Mouse (Mus musculus): ENCODE results near the gene Tmem117. TPM values are rescaled to one million over a fixed set of nuclear protein-coding genes. Genes with fewer than 3 reads are reported as not detected.

Tmem117 gene
- polyA plus RNA-seq, 1 experiment from 2014 or later, result 0.94 TPM

- Histone ChIP-seq H3K4me1 (ENCODE audit: control insufficient read depth, insufficient read depth, low read length) (no peaks in the 10 kb centered on the region), H3K9ac (ENCODE audit: low read depth, low read length) (no peak overlapping the region), H3K4me2 (no peak overlapping the region), H3K27ac (ENCODE audit: low read depth, low read length) (no peak overlapping the region), H3K27me3 (ENCODE audit: control insufficient read depth, insufficient read depth, low read length) (no peaks in the 10 kb centered on the region), H3K4me3 (ENCODE audit: low read depth, low read length) (no peak overlapping the region), H3K36me3 (ENCODE audit: control insufficient read depth, insufficient read depth, low read length) (no peaks in the 10 kb centered on the region), H3K9me3 (replicated peaks; ENCODE audit: control insufficient read depth, low read length) (no peaks in the 10 kb centered on the region)
- ATAC-seq (replicated peaks; ENCODE audit: insufficient number of reproducible peaks, low FRiP score, low TSS enrichment), result no peak
- 33% methylated on average over 4 of the region's 4 CpGs for WGBS (ENCODE audit: insufficient replicate concordance)
These were observed 140.2 kb downstream of the Tmem117 start for GRCm38 (mm10) chr15:94769227-94769626.

- 84% methylated on average over 7 of the region's 7 CpGs for WGBS (ENCODE audit: insufficient replicate concordance)
- Histone ChIP-seq H3K27me3 (ENCODE audit: control insufficient read depth, insufficient read depth, low read length) (no peaks in the 10 kb centered on the region), H3K4me3 (ENCODE audit: low read depth, low read length) (no peak overlapping the region), H3K27ac (ENCODE audit: low read depth, low read length) (no peak overlapping the region), H3K9me3 (replicated peaks; ENCODE audit: control insufficient read depth, low read length) (no peaks in the 10 kb centered on the region), H3K36me3 (ENCODE audit: control insufficient read depth, insufficient read depth, low read length) (no peaks in the 10 kb centered on the region), H3K9ac (ENCODE audit: low read depth, low read length) (no peak overlapping the region), H3K4me1 (ENCODE audit: control insufficient read depth, insufficient read depth, low read length) (no peaks in the 10 kb centered on the region), H3K4me2 (no peak overlapping the region)
- no peak for ATAC-seq (replicated peaks; ENCODE audit: insufficient number of reproducible peaks, low FRiP score, low TSS enrichment)
These were observed 142.0 kb downstream of the Tmem117 start for GRCm38 (mm10) chr15:94770832-94771578.

- no peaks in the 10 kb centered on the region for H3K9me3 ChIP-seq (replicated peaks; ENCODE audit: control insufficient read depth, low read length)
- no peak overlapping the region for H3K4me2 ChIP-seq
- H3K27me3 ChIP-seq (ENCODE audit: control insufficient read depth, insufficient read depth, low read length), result no peaks in the 10 kb centered on the region
- WGBS (ENCODE audit: insufficient replicate concordance), result 89% methylated on average over 19 of the region's 19 CpGs
- no peak overlapping the region for H3K4me3 ChIP-seq (ENCODE audit: low read depth, low read length)
- H3K27ac ChIP-seq (ENCODE audit: low read depth, low read length), result no peak overlapping the region
- ATAC-seq (replicated peaks; ENCODE audit: insufficient number of reproducible peaks, low FRiP score, low TSS enrichment), result no peak
- H3K4me1 ChIP-seq (ENCODE audit: control insufficient read depth, insufficient read depth, low read length), result no peaks in the 10 kb centered on the region
- H3K9ac ChIP-seq (ENCODE audit: low read depth, low read length), result no peak overlapping the region
- H3K36me3 ChIP-seq (ENCODE audit: control insufficient read depth, insufficient read depth, low read length), result no peaks in the 10 kb centered on the region
These were observed 142.7 kb downstream of the Tmem117 start for GRCm38 (mm10) chr15:94771691-94772090.

- Histone ChIP-seq H3K27ac (ENCODE audit: low read depth, low read length) (no peak overlapping the region), H3K4me2 (no peak overlapping the region), H3K9ac (ENCODE audit: low read depth, low read length) (no peak overlapping the region), H3K27me3 (ENCODE audit: control insufficient read depth, insufficient read depth, low read length) (no peaks in the 10 kb centered on the region), H3K9me3 (replicated peaks; ENCODE audit: control insufficient read depth, low read length) (no peaks in the 10 kb centered on the region), H3K36me3 (ENCODE audit: control insufficient read depth, insufficient read depth, low read length) (no peaks in the 10 kb centered on the region), H3K4me3 (ENCODE audit: low read depth, low read length) (no peak overlapping the region), H3K4me1 (ENCODE audit: control insufficient read depth, insufficient read depth, low read length) (no peaks in the 10 kb centered on the region)
- ATAC-seq (replicated peaks; ENCODE audit: insufficient number of reproducible peaks, low FRiP score, low TSS enrichment), result no peak
- 70% methylated on average over 17 of the region's 17 CpGs for WGBS (ENCODE audit: insufficient replicate concordance)
These were observed 147.4 kb downstream of the Tmem117 start for GRCm38 (mm10) chr15:94776119-94777069.

- Histone ChIP-seq H3K36me3 (ENCODE audit: control insufficient read depth, insufficient read depth, low read length) (no peaks in the 10 kb centered on the region), H3K9me3 (replicated peaks; ENCODE audit: control insufficient read depth, low read length) (no peaks in the 10 kb centered on the region), H3K27me3 (ENCODE audit: control insufficient read depth, insufficient read depth, low read length) (no peaks in the 10 kb centered on the region), H3K4me1 (ENCODE audit: control insufficient read depth, insufficient read depth, low read length) (no peaks in the 10 kb centered on the region), H3K4me3 (ENCODE audit: low read depth, low read length) (no peak overlapping the region), H3K4me2 (no peak overlapping the region), H3K9ac (ENCODE audit: low read depth, low read length) (no peak overlapping the region), H3K27ac (ENCODE audit: low read depth, low read length) (no peak overlapping the region)
- no peak for ATAC-seq (replicated peaks; ENCODE audit: insufficient number of reproducible peaks, low FRiP score, low TSS enrichment)
- 67% methylated on average over 1 of the region's 1 CpGs for WGBS (ENCODE audit: insufficient replicate concordance)
These were observed 152.5 kb downstream of the Tmem117 start for GRCm38 (mm10) chr15:94781556-94781955.

GRCm38 (mm10) chr15:94793455-94793854 lies 164.4 kb downstream of the Tmem117 start:
- H3K9me3 ChIP-seq (replicated peaks; ENCODE audit: control insufficient read depth, low read length), result no peaks in the 10 kb centered on the region
- no peak overlapping the region for H3K27ac ChIP-seq (ENCODE audit: low read depth, low read length)
- H3K9ac ChIP-seq (ENCODE audit: low read depth, low read length), result no peak overlapping the region
- no peaks in the 10 kb centered on the region for H3K4me1 ChIP-seq (ENCODE audit: control insufficient read depth, insufficient read depth, low read length)
- H3K36me3 ChIP-seq (ENCODE audit: control insufficient read depth, insufficient read depth, low read length), result no peaks in the 10 kb centered on the region
- no peaks in the 10 kb centered on the region for H3K27me3 ChIP-seq (ENCODE audit: control insufficient read depth, insufficient read depth, low read length)
- no peak overlapping the region for H3K4me2 ChIP-seq
- WGBS (ENCODE audit: insufficient replicate concordance), result 84% methylated on average over 8 of the region's 8 CpGs
- no peak overlapping the region for H3K4me3 ChIP-seq (ENCODE audit: low read depth, low read length)
- ATAC-seq (replicated peaks; ENCODE audit: insufficient number of reproducible peaks, low FRiP score, low TSS enrichment), result no peak

- Histone ChIP-seq H3K4me1 (ENCODE audit: control insufficient read depth, insufficient read depth, low read length) (no peaks in the 10 kb centered on the region), H3K36me3 (ENCODE audit: control insufficient read depth, insufficient read depth, low read length) (no peaks in the 10 kb centered on the region), H3K4me2 (no peak overlapping the region), H3K9me3 (replicated peaks; ENCODE audit: control insufficient read depth, low read length) (no peaks in the 10 kb centered on the region), H3K27me3 (ENCODE audit: control insufficient read depth, insufficient read depth, low read length) (peaks cover 13% of the 10 kb centered on the region; the same call in 1 of the 2 replicates), H3K27ac (ENCODE audit: low read depth, low read length) (no peak overlapping the region), H3K9ac (ENCODE audit: low read depth, low read length) (no peak overlapping the region), H3K4me3 (ENCODE audit: low read depth, low read length) (no peak overlapping the region)
- ATAC-seq (replicated peaks; ENCODE audit: insufficient number of reproducible peaks, low FRiP score, low TSS enrichment), result no peak
- 75% methylated on average over 4 of the region's 4 CpGs for WGBS (ENCODE audit: insufficient replicate concordance)
These were observed 166.5 kb downstream of the Tmem117 start for GRCm38 (mm10) chr15:94795484-94795883.

GRCm38 (mm10) chr15:94798236-94798635 lies 169.2 kb downstream of the Tmem117 start:
- Histone ChIP-seq H3K4me1 (ENCODE audit: control insufficient read depth, insufficient read depth, low read length) (no peaks in the 10 kb centered on the region), H3K36me3 (ENCODE audit: control insufficient read depth, insufficient read depth, low read length) (no peaks in the 10 kb centered on the region), H3K27me3 (ENCODE audit: control insufficient read depth, insufficient read depth, low read length) (peaks cover 34% of the 10 kb centered on the region), H3K9me3 (replicated peaks; ENCODE audit: control insufficient read depth, low read length) (no peaks in the 10 kb centered on the region), H3K4me2 (no peak overlapping the region), H3K4me3 (ENCODE audit: low read depth, low read length) (no peak overlapping the region), H3K27ac (ENCODE audit: low read depth, low read length) (no peak overlapping the region), H3K9ac (ENCODE audit: low read depth, low read length) (no peak overlapping the region)
- no peak for ATAC-seq (replicated peaks; ENCODE audit: insufficient number of reproducible peaks, low FRiP score, low TSS enrichment)
- WGBS (ENCODE audit: insufficient replicate concordance), result 37% methylated on average over 3 of the region's 3 CpGs
